Mouse (Mus musculus) heart, postnatal 0 days (tissue): Measurements from ENCODE around the gene Tmem184c. TPM values are rescaled to one million over a fixed set of nuclear protein-coding genes. Genes with fewer than 3 reads are reported as not detected.
A peak's percentile ranks its signal among the peaks of the same experiment; 100 is the strongest.

Source experiments
- ATAC-seq: fragments of 200-750 bp; cut with Nextera tagmentation; 2 replicates; pipeline ENCODE4 v1.8.0; 2017; ENCODE audit warnings: low read depth, moderate number of reproducible peaks, moderate library complexity; ENCODE audit not compliant: insufficient read depth
- DNase-seq: peaks from one replicate; pipeline ENCODE4 v3.0.0-alpha.2; 2016; ENCODE audit warnings: low spot score
- H3K27ac ChIP-seq: fragments of 300-500 bp; sonication (generic); 2 replicates; pipeline ENCODE4 v1.5.1; 2014; ENCODE audit warnings: low read depth, mild to moderate bottlenecking
- H3K27me3 ChIP-seq: fragments of 300-500 bp; sonication (generic); 2 replicates; pipeline ENCODE4 v1.6.1; 2014; ENCODE audit warnings: low read length, mixed read lengths; ENCODE audit not compliant: control insufficient read depth, insufficient read depth
- H3K36me3 ChIP-seq: fragments of 300-500 bp; sonication (generic); replicated peaks from 2 replicates; pipeline ENCODE4 v1.6.1; 2014; ENCODE audit warnings: low read length, mixed read lengths; ENCODE audit not compliant: control insufficient read depth, insufficient read depth
- H3K4me1 ChIP-seq: fragments of 300-500 bp; sonication (generic); 2 replicates; pipeline ENCODE4 v1.6.1; 2014; ENCODE audit warnings: antibody characterized with exemption; ENCODE audit not compliant: control insufficient read depth, insufficient read depth
- H3K4me2 ChIP-seq: fragments of 300-500 bp; sonication (generic); 2 replicates; pipeline ENCODE4 v1.6.1; 2014; ENCODE audit warnings: low read depth, mild to moderate bottlenecking, low read length, moderate library complexity
- H3K4me3 ChIP-seq: fragments of 300-500 bp; sonication (generic); 2 replicates; pipeline ENCODE4 v1.5.1; 2014; ENCODE audit warnings: low read depth, low read length
- H3K9ac ChIP-seq: fragments of 300-500 bp; sonication (generic); replicated peaks from 2 replicates; pipeline ENCODE4 v1.6.1; 2014; ENCODE audit warnings: low read depth, low read length, mixed read lengths
- H3K9me3 ChIP-seq: fragments of 300-500 bp; sonication (generic); replicated peaks from 2 replicates; pipeline ENCODE4 v1.6.1; 2016; ENCODE audit warnings: low read length; ENCODE audit not compliant: control insufficient read depth
- CTCF ChIP-seq: IDR thresholded peaks from 2 replicates; pipeline ENCODE4 v1.5.1; 2016; ENCODE audit warnings: antibody characterized with exemption, control low read depth, low read depth
- EP300 ChIP-seq: IDR thresholded peaks from 2 replicates; pipeline ENCODE4 v1.6.1; 2016; ENCODE audit warnings: antibody characterized with exemption, low read depth
- WGBS: fragments of 180-500 bp; shearing (Covaris S2); extraction: QIAGEN DNeasy Blood & Tissue Kit; methylation state at CpG from one replicate; pipeline ENCODE4 v1.1.7; 2014; 5-methylcytosine and 5-hydroxymethylcytosine counted together
- polyA plus RNA-seq: library from polyadenylated mRNA; unstranded; fragments of >200 nt; fragmentation: Nextera tagmentation; extraction: Ambion mirVana; gene quantifications from 2 replicates; pipeline ENCODE4 v1.2.1, GENCODE M21; 2015
- total RNA-seq: library from RNA; depleted of rRNA; stranded (reverse); fragments of >200 nt; gene quantifications from 2 replicates; pipeline ENCODE4 v1.2.3, GENCODE M21; 2014; ENCODE audit warnings: low replicate concordance; rRNA removed

Gene Tmem184c
- total and polyA plus RNA-seq, 2 experiments from 2014 or later: 11.9 to 18.9 TPM

DNA sequence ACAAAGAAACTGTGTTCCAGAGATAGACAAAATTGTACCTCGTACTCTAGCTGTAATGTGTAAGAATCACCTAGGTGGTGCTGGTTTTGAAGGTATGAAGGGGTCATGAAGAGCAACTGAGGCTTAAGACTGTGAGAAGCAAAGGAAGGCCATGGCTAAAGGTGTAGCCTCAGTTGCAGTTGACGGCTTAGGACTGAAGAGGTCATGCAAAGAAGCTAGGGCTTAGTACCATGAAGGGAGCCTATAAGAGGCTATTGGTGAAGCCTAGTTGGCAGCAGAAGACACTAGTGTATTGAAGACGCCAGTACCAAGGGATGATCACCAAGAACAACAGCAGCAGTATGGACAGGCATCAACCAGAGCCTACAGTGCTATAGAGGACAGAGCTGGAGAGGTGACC, 58.0 kb downstream of the Tmem184c start:
- no peak for TF ChIP-seq EP300
- TF ChIP-seq CTCF: no peak
- Histone ChIP-seq H3K4me1 (peaks cover 5% of the 10 kb centered on the region; the same call in 1 of the 2 replicates), H3K27ac (no peak overlapping the region), H3K4me2 (no peak overlapping the region), H3K9me3 (no peaks in the 10 kb centered on the region), H3K9ac (no peak overlapping the region), H3K27me3 (no peaks in the 10 kb centered on the region), H3K36me3 (peaks cover 52% of the 10 kb centered on the region), H3K4me3 (no peak overlapping the region)
- ATAC-seq (no peak), DNase-seq (no peak)
- 95% methylated on average over 3 of the region's 3 CpGs for WGBS

DNA sequence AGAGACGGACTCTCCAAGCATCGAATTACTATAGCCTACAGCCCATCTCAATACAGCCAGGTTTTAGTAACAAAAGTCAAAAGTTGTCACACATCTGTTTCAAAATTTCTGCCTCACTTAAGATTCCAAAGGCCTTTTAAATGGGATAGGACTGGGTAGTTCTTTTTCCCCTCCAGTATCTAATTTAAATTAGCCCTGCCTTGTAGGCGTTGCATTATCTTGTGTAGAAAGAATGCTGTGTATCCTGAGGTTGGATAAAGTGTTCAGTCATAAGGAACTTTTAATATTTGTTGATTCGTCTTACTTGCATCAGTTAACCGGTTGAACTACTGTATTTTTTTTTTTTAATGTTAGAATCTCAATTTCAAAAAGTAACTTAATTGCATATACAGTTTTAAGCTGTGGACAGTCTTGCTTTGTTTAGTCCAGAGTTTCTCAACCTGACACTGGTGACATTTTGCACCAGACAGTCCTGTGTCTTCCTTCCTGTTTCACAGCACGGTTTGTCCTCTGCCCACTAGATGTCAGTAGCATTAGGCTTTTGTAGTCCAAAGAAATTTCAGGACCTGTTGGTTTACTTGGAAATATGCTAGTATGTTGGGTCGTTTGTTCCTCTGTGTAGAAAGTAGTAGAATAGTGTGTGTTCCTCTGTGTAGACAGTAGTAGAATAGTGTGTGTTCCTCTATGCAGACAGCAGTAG, 60.5 kb downstream of the Tmem184c start:
- H3K4me3 ChIP-seq: peak overlapping the region; percentile 88
- no peaks in the 10 kb centered on the region for H3K27me3 ChIP-seq
- peak overlapping the region; percentile 86 for H3K9ac ChIP-seq
- no peak overlapping the region for H3K27ac ChIP-seq
- peak; percentile 69 for DNase-seq
- no peaks in the 10 kb centered on the region for H3K9me3 ChIP-seq
- ATAC-seq: no peak
- H3K4me1 ChIP-seq: peaks cover 5% of the 10 kb centered on the region; the same call in 1 of the 2 replicates
- peaks cover 29% of the 10 kb centered on the region for H3K36me3 ChIP-seq
- peak overlapping the region; percentile 73 for H3K4me2 ChIP-seq
- WGBS: 14% methylated on average over 7 of the region's 7 CpGs
- TF ChIP-seq EP300 (no peak), CTCF (peak; percentile 81)

DNA sequence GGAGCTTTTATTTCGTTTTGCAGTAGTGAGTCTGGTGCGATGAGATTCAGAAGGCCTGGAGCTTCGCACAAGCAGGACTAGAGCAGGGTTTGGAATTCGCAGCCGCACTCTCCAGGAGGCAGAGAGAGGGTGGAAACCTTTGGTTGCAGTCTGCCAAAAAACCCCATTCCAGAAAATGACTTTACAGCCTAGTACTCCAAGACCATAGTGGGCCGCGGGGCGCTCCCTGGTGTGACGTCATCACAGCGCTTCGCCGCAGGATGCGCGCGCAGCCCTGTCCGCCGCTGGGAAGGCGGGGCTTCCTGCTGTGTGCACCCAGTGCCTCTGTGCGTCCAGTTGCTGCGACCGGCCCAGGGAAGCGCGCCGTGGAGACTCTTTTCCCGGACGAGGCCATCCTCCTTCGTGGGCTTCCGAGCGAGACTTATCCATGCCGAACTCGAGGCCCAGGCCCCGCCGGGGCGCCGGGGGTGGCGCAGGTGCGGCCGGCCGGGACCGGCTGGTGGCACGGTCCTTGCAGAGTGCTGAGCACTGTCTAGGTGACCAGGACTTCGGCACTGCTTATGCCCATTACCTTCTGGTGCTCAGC, 61.3 kb downstream of the Tmem184c start, which contains the start of gene Prmt9:
TSS of gene Prmt9 (plus strand) at position 277 of the 586 bp plus-strand sequence.
- Histone ChIP-seq H3K9me3 (no peaks in the 10 kb centered on the region), H3K9ac (peak within 1 kb of the TSS; percentile 86), H3K4me3 (peak within 1 kb of the TSS; percentile 88), H3K4me2 (peak within 1 kb of the TSS; percentile 73), H3K36me3 (peaks cover 24% of the 10 kb centered on the region), H3K27ac (peak within 1 kb of the TSS; percentile 84), H3K27me3 (no peaks in the 10 kb centered on the region), H3K4me1 (peaks cover 5% of the 10 kb centered on the region; the same call in 1 of the 2 replicates)
- TF ChIP-seq EP300 (no peak), CTCF (no peak)
- ATAC-seq (peak; percentile 98), DNase-seq (peak; percentile 90)
- 4% methylated on average over 42 of the region's 42 CpGs for WGBS

Other genes starting within 250 kb of the Tmem184c start
- gene Arhgap10, start 92.7 kb downstream of the Tmem184c start, total RNA-seq: 33.3 and 37.8 TPM in 2 replicates
- gene Arhgap10, start 92.7 kb downstream of the Tmem184c start, polyA plus RNA-seq: 23.6 and 25.5 TPM in 2 replicates
- 13.8 and 15.1 TPM in 2 replicates for gene Prmt9, start 61.3 kb downstream of the Tmem184c start, total RNA-seq
- gene Prmt9, start 61.3 kb downstream of the Tmem184c start, polyA plus RNA-seq: 13.3 and 14.9 TPM in 2 replicates
- gene Ednra, start 113.8 kb upstream of the Tmem184c start, total RNA-seq: 37.0 and 43.7 TPM in 2 replicates
- gene Ednra, start 113.8 kb upstream of the Tmem184c start, polyA plus RNA-seq: 25.5 and 35.2 TPM in 2 replicates